Mouse (Mus musculus) G1E (cell line): ENCODE data around the gene Nt5c. TPM values are rescaled to one million over a fixed set of nuclear protein-coding genes. Genes with fewer than 3 reads are reported as not detected.
A peak's percentile ranks its signal among the peaks of the same experiment; 100 is the strongest.
"Not testable (repeated sequence)": the region's sequence is repeated elsewhere in the genome, so short reads cannot be mapped to it uniquely, and the experiment has no call there.

ENCODE experiments used
- ATAC-seq: 2 replicates; pipeline ENCODE4 v1.8.0; 2016; ENCODE audit warnings: mild to moderate bottlenecking; ENCODE audit not compliant: insufficient number of reproducible peaks, poor library complexity, low FRiP score, severe bottlenecking; ENCODE audit errors: extremely low read depth
- DNase-seq: peaks from one replicate; pipeline ENCODE4 v3.0.0; 2012; ENCODE audit warnings: low spot score
- H3K27me3 ChIP-seq: 2 replicates; pipeline ENCODE4 v1.6.1; 2012; ENCODE audit warnings: mild to moderate bottlenecking, low read length, inconsistent platforms; ENCODE audit not compliant: insufficient read depth
- H3K36me3 ChIP-seq: replicated peaks from 2 replicates; pipeline ENCODE3; 2012; ENCODE audit warnings: mild to moderate bottlenecking, inconsistent platforms
- H3K4me1 ChIP-seq: 2 replicates; pipeline ENCODE4 v1.6.1; 2012; ENCODE audit warnings: low read depth, low read length, inconsistent platforms, mixed read lengths; ENCODE audit not compliant: insufficient read depth
- H3K4me3 ChIP-seq: 2 replicates; pipeline ENCODE4 v1.5.1; 2012; ENCODE audit warnings: low read depth, mild to moderate bottlenecking, inconsistent platforms, low read length, moderate library complexity, mixed read lengths
- H3K9me3 ChIP-seq: replicated peaks from 2 replicates; pipeline ENCODE4 v1.6.1; 2012; ENCODE audit warnings: inconsistent platforms
- CTCF ChIP-seq: IDR thresholded peaks from 2 replicates; pipeline ENCODE4 v1.5.1; 2012; ENCODE audit warnings: low read depth, low read length, inconsistent platforms, mixed read lengths
- GATA1 ChIP-seq: IDR thresholded peaks from 2 replicates; pipeline ENCODE4 v1.6.1; 2012; ENCODE audit warnings: borderline replicate concordance, low read length, inconsistent platforms, mixed read lengths
- GATA2 ChIP-seq: IDR thresholded peaks from 2 replicates; pipeline ENCODE4 v1.6.1; 2012; ENCODE audit warnings: low read depth, low read length, inconsistent platforms, borderline replicate concordance
- POLR2AphosphoS5 ChIP-seq: IDR thresholded peaks from 2 replicates; pipeline ENCODE4 v1.6.1; 2012; ENCODE audit warnings: low read depth, low read length, inconsistent platforms; ENCODE audit not compliant: insufficient replicate concordance
- TAL1 ChIP-seq: conservative IDR thresholded peaks from 2 replicates; pipeline ENCODE4 v1.6.1; 2012; ENCODE audit warnings: low read depth, low read length, inconsistent platforms, mixed read lengths
- polyA plus RNA-seq: library from polyadenylated mRNA; stranded (reverse); fragments of >175 nt; gene quantifications from 2 replicates; pipeline ENCODE4 v1.2.3, GENCODE M21; 2012
- total RNA-seq, 2 experiments: library from RNA; stranded (forward) in 1 of 2; stranded (reverse) in 1 of 2; fragments of 200-1000 nt in 1 of 2; fragments of >200 nt in 1 of 2; fragmentation: Nextera tagmentation in 1 of 2; gene quantifications; 2 replicates each; pipeline ENCODE4 v1.2.3; 2014 to 2017

Nt5c gene
- total and polyA plus RNA-seq, 3 experiments, result 43.7 to 161 (median 118) TPM

GRCm38 (mm10) chr11:115512004-115512403 is 20.3 kb upstream of the Nt5c start:
- no peaks in the 10 kb centered on the region for H3K9me3 ChIP-seq
- TF ChIP-seq TAL1, result no peak
- no peak for TF ChIP-seq GATA2
- TF ChIP-seq GATA1, result no peak
- no peak for TF ChIP-seq CTCF
- TF ChIP-seq POLR2AphosphoS5, result no peak
- no peak for ATAC-seq
- peaks cover 43% of the 10 kb centered on the region for H3K36me3 ChIP-seq
- H3K27me3 ChIP-seq, result no peaks in the 10 kb centered on the region
- DNase-seq, result no peak
- peaks cover 64% of the 10 kb centered on the region for H3K4me1 ChIP-seq
- peak overlapping the region; percentile 96; the same call in 1 of the 2 replicates for H3K4me3 ChIP-seq

DNA sequence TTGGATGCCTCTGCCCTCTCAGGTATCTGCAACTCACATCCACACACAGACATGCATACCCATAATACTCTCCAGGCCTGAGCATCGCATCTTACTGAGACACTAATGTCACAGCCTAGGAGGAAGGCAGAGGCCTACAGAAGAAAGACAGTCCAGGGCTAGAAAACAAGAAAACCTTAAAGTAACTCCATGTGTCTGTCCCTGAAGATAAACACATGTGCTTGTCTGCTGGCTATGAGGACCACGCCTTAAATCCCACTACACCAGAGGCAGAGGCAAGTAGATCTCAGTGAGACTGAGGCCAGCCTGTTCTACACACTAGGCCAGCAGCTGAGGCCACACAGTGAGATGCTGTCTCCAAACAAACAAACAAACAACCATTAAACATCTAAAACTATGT is 19.5 kb upstream of the Nt5c start:
- no peaks in the 10 kb centered on the region for H3K27me3 ChIP-seq
- ATAC-seq (peak; percentile 25; the same call in 1 of the 2 replicates), DNase-seq (peak; percentile 17)
- peaks cover 70% of the 10 kb centered on the region for H3K4me1 ChIP-seq
- H3K36me3 ChIP-seq, result peaks cover 48% of the 10 kb centered on the region
- TF ChIP-seq TAL1 (peak; percentile 68), GATA2 (no peak)
- H3K4me3 ChIP-seq, result peak overlapping the region; percentile 29; the same call in 1 of the 2 replicates
- no peaks in the 10 kb centered on the region for H3K9me3 ChIP-seq

DNA sequence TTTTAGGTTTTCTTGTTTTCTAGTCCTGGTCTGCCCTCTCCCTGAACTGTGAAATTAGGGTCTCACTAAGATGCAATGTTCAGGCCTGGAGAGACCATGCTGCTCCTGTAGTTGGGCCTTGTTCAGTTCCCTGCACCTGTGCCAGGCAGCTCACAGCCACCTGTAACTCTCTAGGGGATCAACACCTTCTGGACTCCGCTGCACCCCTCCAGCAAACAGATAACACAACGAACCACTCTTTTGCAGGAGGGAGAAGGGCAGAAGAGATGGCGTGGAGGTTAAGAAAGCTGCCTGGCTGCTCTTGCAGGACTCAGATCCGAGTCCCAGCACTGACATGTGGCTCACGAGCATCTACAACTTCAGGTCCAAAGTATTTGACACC is 18.8 kb upstream of the Nt5c start:
- DNase-seq, result no peak
- H3K27me3 ChIP-seq, result no peaks in the 10 kb centered on the region

GRCm38 (mm10) chr11:115509773-115510506 is 18.3 kb upstream of the Nt5c start:
- ATAC-seq, result no peak
- Histone ChIP-seq H3K4me3 (peak overlapping the region; percentile 33; the same call in 1 of the 2 replicates), H3K36me3 (peaks cover 59% of the 10 kb centered on the region), H3K9me3 (no peaks in the 10 kb centered on the region), H3K4me1 (peaks cover 75% of the 10 kb centered on the region), H3K27me3 (no peaks in the 10 kb centered on the region)
- TF ChIP-seq POLR2AphosphoS5, result no peak
- no peak for TF ChIP-seq TAL1
- TF ChIP-seq GATA2, result no peak
- TF ChIP-seq CTCF, result no peak
- no peak for TF ChIP-seq GATA1
- DNase-seq, result no peak

More for the DNA sequence above, 18.8 kb upstream of the Nt5c start:
- peak overlapping the region; percentile 41; the same call in 1 of the 2 replicates for H3K4me3 ChIP-seq
- no peak for ATAC-seq
- TF ChIP-seq GATA2 (no peak), TAL1 (no peak)
- peaks cover 74% of the 10 kb centered on the region for H3K4me1 ChIP-seq
- H3K36me3 ChIP-seq, result peaks cover 54% of the 10 kb centered on the region
- no peaks in the 10 kb centered on the region for H3K9me3 ChIP-seq

- ATAC-seq, result no peak
- TF ChIP-seq POLR2AphosphoS5 (no peak), GATA1 (no peak), TAL1 (peak; percentile 59)
- H3K4me1 ChIP-seq, result peaks cover 85% of the 10 kb centered on the region
- peaks cover 76% of the 10 kb centered on the region for H3K36me3 ChIP-seq
- no peak overlapping the region for H3K4me3 ChIP-seq
- H3K27me3 ChIP-seq, result no peaks in the 10 kb centered on the region
- H3K9me3 ChIP-seq, result no peaks in the 10 kb centered on the region
- DNase-seq, result no peak
Measured at GRCm38 (mm10) chr11:115508061-115508460, 16.4 kb upstream of the Nt5c start.

- H3K9me3 ChIP-seq, result no peaks in the 10 kb centered on the region
- H3K36me3 ChIP-seq, result peaks cover 83% of the 10 kb centered on the region
- peaks cover 73% of the 10 kb centered on the region for H3K4me1 ChIP-seq
- no peak for TF ChIP-seq GATA1
- no peak for TF ChIP-seq TAL1
- TF ChIP-seq GATA2, result no peak
- no peaks in the 10 kb centered on the region for H3K27me3 ChIP-seq
- H3K4me3 ChIP-seq, result no peak overlapping the region
- DNase-seq (no peak), ATAC-seq (no peak)
Measured at GRCm38 (mm10) chr11:115506586-115506985, 14.9 kb upstream of the Nt5c start.

- H3K4me3 ChIP-seq, result no peak overlapping the region
- no peaks in the 10 kb centered on the region for H3K9me3 ChIP-seq
- DNase-seq (no peak), ATAC-seq (no peak)
- TF ChIP-seq GATA1 (no peak), GATA2 (no peak), TAL1 (no peak), POLR2AphosphoS5 (no peak), CTCF (no peak)
- H3K4me1 ChIP-seq, result peaks cover 38% of the 10 kb centered on the region
- peaks cover 90% of the 10 kb centered on the region for H3K36me3 ChIP-seq
- no peaks in the 10 kb centered on the region for H3K27me3 ChIP-seq
Measured at GRCm38 (mm10) chr11:115502636-115503035, 11.0 kb upstream of the Nt5c start.

DNA sequence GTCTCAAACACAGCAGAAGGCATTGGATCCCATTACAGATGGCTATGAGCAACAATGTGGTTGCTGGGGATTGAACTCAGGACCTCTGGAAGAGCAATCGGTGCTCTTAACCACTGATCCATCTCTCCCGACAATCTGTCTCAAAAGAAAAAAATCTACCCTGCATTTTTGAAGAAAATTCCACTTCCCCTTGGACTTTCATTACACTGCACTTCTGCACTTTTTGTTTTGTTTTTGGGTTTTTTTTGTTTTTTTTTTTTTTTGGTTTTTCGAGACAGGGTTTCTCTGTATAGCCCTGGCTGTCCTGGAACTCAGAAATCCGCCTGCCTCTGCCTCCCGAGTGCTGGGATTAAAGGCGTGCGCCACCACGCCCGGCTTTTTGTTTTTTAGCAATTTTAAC is 4.9 kb upstream of the Nt5c start:
- ATAC-seq, H3K4me3 ChIP-seq, H3K9me3 ChIP-seq, H3K27me3 ChIP-seq, DNase-seq: not testable (repeated sequence)
- peaks cover 19% of the 10 kb centered on the region for H3K4me1 ChIP-seq
- H3K36me3 ChIP-seq, result peaks cover 50% of the 10 kb centered on the region
